In the genomic region with DNA sequence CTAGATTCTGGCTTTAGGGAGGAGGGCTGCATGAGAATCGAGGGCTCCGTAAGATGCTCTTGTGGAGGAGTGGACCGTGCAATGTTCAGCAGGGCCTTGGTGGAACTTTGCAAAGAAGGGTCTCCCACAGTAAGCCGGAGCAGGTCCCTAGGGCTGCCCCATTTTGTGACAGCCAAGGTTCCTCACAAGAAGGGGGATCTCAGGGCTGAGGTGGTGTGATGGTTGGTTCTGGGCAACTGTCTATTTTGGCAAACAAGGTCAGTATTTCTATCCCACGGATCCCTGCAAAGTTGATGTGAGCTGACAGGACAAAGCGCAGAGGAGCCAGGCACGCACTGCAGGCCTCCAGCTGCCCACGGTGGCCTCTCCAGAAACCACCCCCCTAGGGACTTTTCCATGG, we compare ENCODE assay signal across 8 mouse cellular contexts. TPM values are rescaled to one million over a fixed set of nuclear protein-coding genes. Genes with fewer than 3 reads are reported as not detected.
DNase-seq lines count a peak whose midpoint lies in the region; ATAC-seq and TF ChIP-seq lines count a peak whose summit lies in the region.

No protein-coding gene starts in this region.

- peak overlapping the region; percentile 90 for H3K4me2 ChIP-seq in liver, embryonic 11.5 days

- 61% methylated on average over 8 of the region's 8 CpGs for WGBS in thymus, adult 2 months
- WGBS in liver, embryonic 11.5 days: 32% methylated on average over 8 of the region's 8 CpGs

- TF ChIP-seq POLR2A in thymus, adult 2 months (IDR thresholded peaks at IDR 0.05; ENCODE audit: control insufficient read depth, extremely low read depth, insufficient read depth, low read length, poor library complexity): no peak

- DNase-seq in gastrocnemius, adult 2 months: no peak
- DNase-seq in gastrocnemius, adult 8-10 months (ENCODE audit: low spot score in 2 of 2): no peak
- no peak for DNase-seq in thymus, adult 2 months
- DNase-seq in thymus, adult 18-20 months: no peak
- DNase-seq in liver, embryonic 11.5 days (ENCODE audit: low spot score): no peak
- DNase-seq in gastrocnemius, postnatal 14 days: no peak
- no peak for DNase-seq in adrenal gland, postnatal 25 days

- peak overlapping the region; percentile 97 for H3K27ac ChIP-seq in gastrocnemius, adult 2 months
- no peak overlapping the region for H3K27ac ChIP-seq in thymus, adult 2 months (ENCODE audit: control insufficient read depth, insufficient read depth, low read length)
- H3K27ac ChIP-seq in liver, embryonic 11.5 days (ENCODE audit: low read depth, low read length): peak overlapping the region; percentile 76

- TF ChIP-seq CTCF in gastrocnemius, adult 2 months (IDR thresholded peaks at IDR 0.05): no peak
- TF ChIP-seq CTCF in thymus, adult 2 months (IDR thresholded peaks at IDR 0.05; ENCODE audit: borderline replicate concordance, control insufficient read depth, extremely low read depth, insufficient read depth, low read length, poor library complexity): no peak

- intact Hi-C loops in gastrocnemius, adult 2 months (cut with DNase I): no loop called here
- intact Hi-C loops in gastrocnemius, postnatal 14 days (cut with DNase I; ENCODE audit: low total_unique reads): no loop called here

- H3K27me3 ChIP-seq in thymus, adult 2 months (ENCODE audit: control insufficient read depth, insufficient read depth, low read length): no peaks in the 10 kb centered on the region; the same call in 1 of the 2 replicates
- H3K27me3 ChIP-seq in liver, embryonic 11.5 days (replicated peaks; ENCODE audit: control insufficient read depth, insufficient read depth, low read length): no peaks in the 10 kb centered on the region

- H3K9me3 ChIP-seq in liver, embryonic 11.5 days (ENCODE audit: control insufficient read depth, low read length): no peaks in the 10 kb centered on the region

- no peak for ATAC-seq in liver, embryonic 11.5 days (replicated peaks; ENCODE audit: low FRiP score)
- no peak; the same call in 1 of the 2 replicates for ATAC-seq in megakaryocyte-erythroid progenitor cell, adult 5-6 weeks (replicated peaks; ENCODE audit: low FRiP score, low TSS enrichment, poor library complexity, severe bottlenecking)

- H3K4me1 ChIP-seq in thymus, adult 2 months (replicated peaks; ENCODE audit: control insufficient read depth, insufficient read depth, low read length): peaks cover 25% of the 10 kb centered on the region
- peaks cover 33% of the 10 kb centered on the region for H3K4me1 ChIP-seq in liver, embryonic 11.5 days (replicated peaks; ENCODE audit: control insufficient read depth, insufficient read depth, low read length)

- H3K36me3 ChIP-seq in thymus, adult 2 months (ENCODE audit: control insufficient read depth, insufficient read depth, low read length): no peaks in the 10 kb centered on the region
- peaks cover 19% of the 10 kb centered on the region for H3K36me3 ChIP-seq in liver, embryonic 11.5 days (ENCODE audit: control insufficient read depth, insufficient read depth, low read length)

- peak overlapping the region; percentile 73 for H3K4me3 ChIP-seq in gastrocnemius, adult 2 months
- H3K4me3 ChIP-seq in thymus, adult 2 months (ENCODE audit: control insufficient read depth, insufficient read depth, low read length): peak overlapping the region; percentile 35
- H3K4me3 ChIP-seq in liver, embryonic 11.5 days (ENCODE audit: low read depth, low read length): peak overlapping the region; percentile 87

- peak overlapping the region; percentile 62 for H3K9ac ChIP-seq in liver, embryonic 11.5 days (ENCODE audit: low read depth, low read length)

RNA-seq across cellular contexts. Expression of gene Slc16a3, which starts 3.0 kb away (rescaled TPM):
- 100 to 1,000 TPM; 295 to 479 TPM for total RNA-seq in gastrocnemius, adult 2 months (2021)
- total RNA-seq in gastrocnemius, adult 8-10 months (2022): 100 to 1,000 TPM; 268 to 367 (median 304) TPM
- 8.0 and 8.5 TPM in 2 replicates for polyA plus RNA-seq in thymus, adult 2 months (2012; rRNA removed)
- 257 and 272 TPM in 2 replicates for polyA plus RNA-seq in liver, embryonic 11.5 days (2014; fragmentation: Nextera tagmentation; extraction: Ambion mirVana)
- total RNA-seq in megakaryocyte-erythroid progenitor cell, adult 5-6 weeks (2014; fragmentation: Nextera tagmentation): 0.15 and 1.9 TPM in 2 replicates
- total RNA-seq in megakaryocyte-erythroid progenitor cell, adult 5-6 weeks (2017): 2.1 and 3.2 TPM in 2 replicates
- total RNA-seq in gastrocnemius, postnatal 14 days (2021): 100 to 1,000 TPM; 272 to 355 TPM
- total RNA-seq in adrenal gland, postnatal 25 days (2021): 0.38 and 0.85 TPM in 2 replicates

RNA-seq across cellular contexts. Expression of gene Ccdc57, which starts 18.6 kb away (rescaled TPM):
- total RNA-seq in gastrocnemius, adult 2 months (2021): 1 to 10 TPM; 3.4 to 3.6 TPM
- total RNA-seq in gastrocnemius, adult 8-10 months (2022): 1 to 10 TPM; 2.3 to 5.4 (median 3.6) TPM
- polyA plus RNA-seq in thymus, adult 2 months (2012; rRNA removed): 1.6 and 1.7 TPM in 2 replicates
- 4.2 and 4.7 TPM in 2 replicates for polyA plus RNA-seq in liver, embryonic 11.5 days (2014; fragmentation: Nextera tagmentation; extraction: Ambion mirVana)
- 9.0 and 14.0 TPM in 2 replicates for total RNA-seq in megakaryocyte-erythroid progenitor cell, adult 5-6 weeks (2014; fragmentation: Nextera tagmentation)
- 6.4 and 6.8 TPM in 2 replicates for total RNA-seq in megakaryocyte-erythroid progenitor cell, adult 5-6 weeks (2017)
- 1 to 10 TPM; 2.3 to 2.8 TPM for total RNA-seq in gastrocnemius, postnatal 14 days (2021)
- total RNA-seq in adrenal gland, postnatal 25 days (2021): 12.1 and 13.3 TPM in 2 replicates

RNA-seq across cellular contexts. Expression of gene Csnk1d, which starts 39.9 kb away (rescaled TPM):
- 10 to 100 TPM; 50.0 to 53.7 TPM for total RNA-seq in gastrocnemius, adult 2 months (2021)
- 10 to 100 TPM; 50.9 to 64.8 (median 53.1) TPM for total RNA-seq in gastrocnemius, adult 8-10 months (2022)
- polyA plus RNA-seq in thymus, adult 2 months (2012; rRNA removed): 98.2 and 106 TPM in 2 replicates
- polyA plus RNA-seq in liver, embryonic 11.5 days (2014; fragmentation: Nextera tagmentation; extraction: Ambion mirVana): 62.2 and 66.5 TPM in 2 replicates
- total RNA-seq in megakaryocyte-erythroid progenitor cell, adult 5-6 weeks (2014; fragmentation: Nextera tagmentation): 64.0 and 86.0 TPM in 2 replicates
- total RNA-seq in megakaryocyte-erythroid progenitor cell, adult 5-6 weeks (2017): 109 and 132 TPM in 2 replicates
- 10 to 100 TPM; 50.2 to 56.9 TPM for total RNA-seq in gastrocnemius, postnatal 14 days (2021)
- total RNA-seq in adrenal gland, postnatal 25 days (2021): 117 and 144 TPM in 2 replicates

Comparison
In these comparisons a context has a peak if more than half of its experiments do, and no peak if none do; other contexts are left out.
1. H3K4me3 ChIP-seq: peak in every context shown above with its lines; median percentile 87 in liver, embryonic 11.5 days; 73 in gastrocnemius, adult 2 months; 35 in thymus, adult 2 months.
2. RNA of gene Slc16a3, which starts 3.0 kb away (total RNA-seq): 295 to 479 TPM in gastrocnemius, adult 2 months, 272 to 355 TPM in gastrocnemius, postnatal 14 days and 268 to 367 TPM in gastrocnemius, adult 8-10 months; 0.15 to 3.2 TPM in megakaryocyte-erythroid progenitor cell, adult 5-6 weeks and 0.38 to 0.85 TPM in adrenal gland, postnatal 25 days; every median in the first group is over 10 times any median in the second.